In genomic region chr3:104865341-104865788, GRCm38 (mm10) we compare ENCODE assay signal across 1 mouse cellular context.
TF ChIP-seq lines count a peak whose summit lies in the region.

No protein-coding gene starts in this region.

TF ChIP-seq in MEL, 35 proteins besides CTCF, POLR2A, EP300 and RAD21 (continued from another document):
- TF ChIP-seq MYB (IDR thresholded peaks at IDR 0.05; ENCODE audit: low read depth, low read length) (peak; percentile 47; the same call in 1 of the 2 replicates), KAT2A (conservative IDR thresholded peaks at IDR 0.05; ENCODE audit: low read depth, low read length) (no peak), MYC (IDR thresholded peaks at IDR 0.05; ENCODE audit: low read depth, low read length) (no peak), RCOR1 (IDR thresholded peaks at IDR 0.05; ENCODE audit: low read depth, low read length) (no peak; the same call in 1 of the 2 replicates), POLR2AphosphoS5 (IDR thresholded peaks at IDR 0.05; ENCODE audit: borderline replicate concordance, low read depth, low read length) (no peak), GABPA (IDR thresholded peaks at IDR 0.05; ENCODE audit: low read depth, low read length) (no peak), NELFE (IDR thresholded peaks at IDR 0.05; ENCODE audit: low read depth, low read length) (no peak; the same call in 1 of the 2 replicates), MXI1 (IDR thresholded peaks at IDR 0.05; ENCODE audit: low read depth, low read length) (peak; percentile 9; the same call in 1 of the 2 replicates), MAFK (IDR thresholded peaks at IDR 0.05; ENCODE audit: borderline replicate concordance, low read depth, low read length) (no peak), MAZ (IDR thresholded peaks at IDR 0.05; ENCODE audit: low read depth, low read length) (no peak), NRF1 (IDR thresholded peaks at IDR 0.05; ENCODE audit: insufficient read depth, low read depth, low read length, poor library complexity, severe bottlenecking) (no peak), GATA1 (IDR thresholded peaks at IDR 0.05; ENCODE audit: low read depth, low read length) (peak; percentile 80), ZMIZ1 (IDR thresholded peaks at IDR 0.05; ENCODE audit: low read depth, low read length) (no peak), ZC3H11A (IDR thresholded peaks at IDR 0.05; ENCODE audit: low read depth, low read length) (no peak), ETS1 (IDR thresholded peaks at IDR 0.05; ENCODE audit: low read depth, low read length) (peak; percentile 66), SMC3 (IDR thresholded peaks at IDR 0.05; ENCODE audit: low read depth, low read length) (no peak), ELF1 (IDR thresholded peaks at IDR 0.05; ENCODE audit: low read depth, low read length) (no peak), MEF2A (IDR thresholded peaks at IDR 0.05; ENCODE audit: extremely low read depth, insufficient replicate concordance, low read depth, low read length, poor library complexity, severe bottlenecking) (no peak)
TF ChIP-seq in MEL: peak in this region for 8.
